Comparison of ENCODE assay signal across 10 mouse cellular contexts in genomic region chr13:99391417-99391816, GRCm38 (mm10). TPM values are rescaled to one million over a fixed set of nuclear protein-coding genes. Genes with fewer than 3 reads are reported as not detected.
DNase-seq lines count a peak whose midpoint lies in the region; ATAC-seq lines count a peak whose summit lies in the region.
"Had no signal": no experiment of that assay in that cellular context is flagged by ENCODE, and none has a peak within 500 bp of the region (broad histone marks: within the 10 kb centered on the region; RNA-seq: fewer than 3 reads in every experiment).

No protein-coding gene starts in this region.

- H3K9ac ChIP-seq in kidney, embryonic 16.5 days (replicated peaks; ENCODE audit: low read length) = no peak overlapping the region
- no peak overlapping the region for H3K9ac ChIP-seq in liver, embryonic 12.5 days
- H3K9ac ChIP-seq: heart, embryonic 13.5 days; limb, embryonic 15.5 days had no signal

- H3K27ac ChIP-seq in kidney, embryonic 16.5 days (ENCODE audit: low read length) = no peak overlapping the region
- H3K27ac ChIP-seq in liver, embryonic 12.5 days = no peak overlapping the region
- H3K27ac ChIP-seq: heart, embryonic 13.5 days; limb, embryonic 15.5 days had no signal

- 0 out of 2 replicates have a peak, but pooled peaks cover 3% of the 10 kb centered on the region for H3K36me3 ChIP-seq in kidney, embryonic 16.5 days (ENCODE audit: insufficient read depth, low read length)
- H3K36me3 ChIP-seq in liver, embryonic 12.5 days = 0 out of 2 replicates have a peak, but pooled peaks cover 20% of the 10 kb centered on the region
- H3K36me3 ChIP-seq: limb, embryonic 15.5 days had no signal

- peak; percentile 43 to 62 for DNase-seq in kidney, postnatal 25 days
- peak; percentile 34 for DNase-seq in R1 (ENCODE audit: low read depth, low spot score)
- DNase-seq in cerebellum, adult 8-10 months = peak; percentile 69
- peak; percentile 57 to 61 for DNase-seq in heart, postnatal 10 days
- DNase-seq in right cerebral cortex, adult 2 months (ENCODE audit: low spot score in 2 of 2) = peak; percentile 36 to 42

- no peak overlapping the region for H3K4me3 ChIP-seq in kidney, embryonic 16.5 days (ENCODE audit: low read length)
- no peak overlapping the region for H3K4me3 ChIP-seq in liver, embryonic 12.5 days
- H3K4me3 ChIP-seq: heart, embryonic 13.5 days; limb, embryonic 15.5 days had no signal

- no peak overlapping the region for H3K4me2 ChIP-seq in kidney, embryonic 16.5 days (replicated peaks; ENCODE audit: low read depth, low read length)
- no peak overlapping the region for H3K4me2 ChIP-seq in liver, embryonic 12.5 days
- H3K4me2 ChIP-seq: heart, embryonic 13.5 days; limb, embryonic 15.5 days had no signal

- intact Hi-C loops in heart, postnatal 10 days (cut with DNase I) = no loop called here

- H3K9me3 ChIP-seq in kidney, embryonic 16.5 days (ENCODE audit: low read length) = no peaks in the 10 kb centered on the region
- H3K9me3 ChIP-seq in liver, embryonic 12.5 days (replicated peaks) = no peaks in the 10 kb centered on the region
- H3K9me3 ChIP-seq: heart, embryonic 13.5 days; limb, embryonic 15.5 days had no signal

- H3K4me1 ChIP-seq in kidney, embryonic 16.5 days (ENCODE audit: insufficient read depth, low read length) = no peaks in the 10 kb centered on the region
- H3K4me1 ChIP-seq in liver, embryonic 12.5 days = no peaks in the 10 kb centered on the region

- ATAC-seq in kidney, embryonic 16.5 days (ENCODE audit: low FRiP score, low TSS enrichment) = no peak
- no peak for ATAC-seq in liver, embryonic 12.5 days
- no peak for ATAC-seq in CD4-positive, CD25-positive, alpha-beta regulatory T cell, adult 4 months

- 81% methylated on average over 3 of the region's 3 CpGs for WGBS in kidney, embryonic 16.5 days
- 89% methylated on average over 3 of the region's 3 CpGs for WGBS in liver, embryonic 12.5 days (ENCODE audit: insufficient replicate concordance)

- H3K27me3 ChIP-seq in kidney, embryonic 16.5 days (ENCODE audit: insufficient read depth, low read length) = no peaks in the 10 kb centered on the region
- H3K27me3 ChIP-seq in liver, embryonic 12.5 days (replicated peaks) = no peaks in the 10 kb centered on the region
- H3K27me3 ChIP-seq: heart, embryonic 13.5 days; limb, embryonic 15.5 days had no signal

RNA-seq across cellular contexts. Expression of gene Mrps27, which starts 46.8 kb away (rescaled TPM):
- polyA plus RNA-seq in kidney, embryonic 16.5 days (2015; fragmentation: Nextera tagmentation; extraction: Ambion mirVana) = 79.3 and 80.6 TPM in 2 replicates
- total RNA-seq in heart, postnatal 10 days (2021) = 10 to 100 TPM; 43.8 to 47.1 TPM
- 43.7 and 44.3 TPM in 2 replicates for polyA plus RNA-seq in liver, embryonic 12.5 days (2016; fragmentation: Nextera tagmentation; extraction: Ambion mirVana)
- 10 to 100 TPM; 31.0 to 48.0 TPM for polyA plus RNA-seq in CD4-positive, CD25-positive, alpha-beta regulatory T cell, adult 4 months (2017; shearing (Covaris generic))

RNA-seq across cellular contexts. Expression of gene Ptcd2, which starts 46.9 kb away (rescaled TPM):
- polyA plus RNA-seq in kidney, embryonic 16.5 days (2015; fragmentation: Nextera tagmentation; extraction: Ambion mirVana) = 56.1 and 56.6 TPM in 2 replicates
- total RNA-seq in heart, postnatal 10 days (2021) = 10 to 100 TPM; 38.8 to 43.6 TPM
- 44.6 and 46.8 TPM in 2 replicates for polyA plus RNA-seq in liver, embryonic 12.5 days (2016; fragmentation: Nextera tagmentation; extraction: Ambion mirVana)
- polyA plus RNA-seq in CD4-positive, CD25-positive, alpha-beta regulatory T cell, adult 4 months (2017; shearing (Covaris generic)) = 10 to 100 TPM; 62.9 to 72.4 TPM
